Mouse (Mus musculus): ENCODE results near the gene Sinhcaf. TPM values are rescaled to one million over a fixed set of nuclear protein-coding genes. Genes with fewer than 3 reads are reported as not detected.
"Not testable (repeated sequence)": the region's sequence is repeated elsewhere in the genome, so short reads cannot be mapped to it uniquely, and the experiment has no call there.

The Sinhcaf gene
- polyA plus RNA-seq (2015; fragmentation: Nextera tagmentation; extraction: Ambion mirVana) = 103 and 104 TPM in 2 replicates

GRCm38 (mm10) chr6:148946409-148946742 lies at the start of gene Sinhcaf:
Gene Sinhcaf, minus strand, starts transcription at chr6:148946467.
- H3K4me3 ChIP-seq = peak within 1 kb of the TSS; percentile 88
- peak within 1 kb of the TSS; percentile 90 for H3K9ac ChIP-seq
- H3K27ac ChIP-seq = peak within 1 kb of the TSS; percentile 88
- no peaks in the 10 kb centered on the region for H3K9me3 ChIP-seq
- H3K27me3 ChIP-seq = no peaks in the 10 kb centered on the region
- peak; percentile 83 for ATAC-seq (ENCODE audit: low FRiP score)
- under 1% methylated on average over 43 of the region's 47 CpGs for WGBS
- H3K4me1 ChIP-seq (replicated peaks) = peaks cover 32% of the 10 kb centered on the region
- H3K4me2 ChIP-seq = peak within 1 kb of the TSS; percentile 69
- H3K36me3 ChIP-seq = no peaks in the 10 kb centered on the region

DNA sequence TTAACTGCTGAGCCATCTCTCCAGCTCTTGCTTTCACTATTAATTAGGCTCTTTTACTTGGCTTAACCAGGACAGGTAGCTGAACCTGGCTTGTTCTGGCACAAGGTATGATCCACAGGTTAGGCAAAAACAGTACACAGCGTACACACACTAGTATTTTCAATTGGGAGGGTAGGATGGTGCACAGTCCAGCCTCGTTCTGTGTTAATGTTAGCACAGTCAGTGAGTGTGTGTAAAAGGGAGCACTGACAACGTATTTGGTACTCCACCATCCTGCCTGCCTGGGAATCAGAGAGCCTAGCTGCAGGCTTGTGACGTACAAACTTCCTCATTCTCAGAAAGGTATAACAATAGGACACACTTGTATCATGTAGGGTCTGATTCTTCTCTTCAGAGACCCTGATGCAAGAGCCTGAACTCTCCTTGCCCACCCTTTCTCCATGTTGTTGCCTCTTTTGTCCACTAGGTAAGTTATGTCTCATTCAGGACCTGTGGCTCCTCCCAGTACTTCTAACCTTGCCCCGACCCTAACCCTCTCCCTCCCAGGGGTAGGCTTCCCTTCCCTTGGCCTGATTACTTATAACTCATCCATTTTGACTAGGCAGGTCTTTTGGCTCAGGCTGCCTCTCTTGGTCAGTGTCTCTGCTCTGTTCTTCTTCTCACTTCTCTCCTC lies 48.2 kb upstream of the Sinhcaf start:
- H3K4me1 ChIP-seq (replicated peaks) = peaks cover 9% of the 10 kb centered on the region; the same call in 1 of the 2 replicates
- H3K27ac ChIP-seq = no peak overlapping the region
- H3K9ac ChIP-seq = no peak overlapping the region
- no peak for ATAC-seq (ENCODE audit: low FRiP score)
- H3K9me3 ChIP-seq = no peaks in the 10 kb centered on the region
- H3K4me3 ChIP-seq = no peak overlapping the region
- WGBS = 55% methylated on average over 5 of the region's 5 CpGs
- no peak overlapping the region for H3K4me2 ChIP-seq
- H3K36me3 ChIP-seq = peaks cover 50% of the 10 kb centered on the region
- no peaks in the 10 kb centered on the region for H3K27me3 ChIP-seq

- 11% methylated on average over 9 of the region's 9 CpGs for WGBS
- peak; percentile 59; the same call in 1 of the 2 replicates for ATAC-seq (ENCODE audit: low FRiP score)
- Histone ChIP-seq H3K36me3 (peaks cover 46% of the 10 kb centered on the region), H3K9ac (no peak overlapping the region), H3K4me1 (replicated peaks) (peaks cover 9% of the 10 kb centered on the region; the same call in 1 of the 2 replicates), H3K4me3 (no peak overlapping the region), H3K27ac (no peak overlapping the region), H3K27me3 (no peaks in the 10 kb centered on the region), H3K9me3 (no peaks in the 10 kb centered on the region), H3K4me2 (no peak overlapping the region)
Measured at GRCm38 (mm10) chr6:148993117-148994077, 47.1 kb upstream of the Sinhcaf start.

- peaks cover 38% of the 10 kb centered on the region for H3K36me3 ChIP-seq
- no peak overlapping the region for H3K4me2 ChIP-seq
- no peak overlapping the region for H3K9ac ChIP-seq
- 18% methylated on average over 4 of the region's 4 CpGs for WGBS
- H3K4me3 ChIP-seq = no peak overlapping the region
- no peaks in the 10 kb centered on the region for H3K27me3 ChIP-seq
- no peaks in the 10 kb centered on the region for H3K9me3 ChIP-seq
- no peak overlapping the region for H3K27ac ChIP-seq
- peaks cover 9% of the 10 kb centered on the region; the same call in 1 of the 2 replicates for H3K4me1 ChIP-seq (replicated peaks)
- no peak for ATAC-seq (ENCODE audit: low FRiP score)
Measured at GRCm38 (mm10) chr6:148992373-148993116, 46.3 kb upstream of the Sinhcaf start.

- H3K4me3 ChIP-seq = no peak overlapping the region
- no peaks in the 10 kb centered on the region for H3K27me3 ChIP-seq
- 32% methylated on average over 6 of the region's 6 CpGs for WGBS
- ATAC-seq (ENCODE audit: low FRiP score) = no peak
- H3K9me3 ChIP-seq = no peaks in the 10 kb centered on the region
- no peak overlapping the region for H3K9ac ChIP-seq
- H3K4me1 ChIP-seq (replicated peaks) = peaks cover 9% of the 10 kb centered on the region; the same call in 1 of the 2 replicates
- no peak overlapping the region for H3K4me2 ChIP-seq
- no peak overlapping the region for H3K27ac ChIP-seq
- peaks cover 30% of the 10 kb centered on the region for H3K36me3 ChIP-seq
Measured at GRCm38 (mm10) chr6:148991660-148992372, 45.5 kb upstream of the Sinhcaf start.

DNA sequence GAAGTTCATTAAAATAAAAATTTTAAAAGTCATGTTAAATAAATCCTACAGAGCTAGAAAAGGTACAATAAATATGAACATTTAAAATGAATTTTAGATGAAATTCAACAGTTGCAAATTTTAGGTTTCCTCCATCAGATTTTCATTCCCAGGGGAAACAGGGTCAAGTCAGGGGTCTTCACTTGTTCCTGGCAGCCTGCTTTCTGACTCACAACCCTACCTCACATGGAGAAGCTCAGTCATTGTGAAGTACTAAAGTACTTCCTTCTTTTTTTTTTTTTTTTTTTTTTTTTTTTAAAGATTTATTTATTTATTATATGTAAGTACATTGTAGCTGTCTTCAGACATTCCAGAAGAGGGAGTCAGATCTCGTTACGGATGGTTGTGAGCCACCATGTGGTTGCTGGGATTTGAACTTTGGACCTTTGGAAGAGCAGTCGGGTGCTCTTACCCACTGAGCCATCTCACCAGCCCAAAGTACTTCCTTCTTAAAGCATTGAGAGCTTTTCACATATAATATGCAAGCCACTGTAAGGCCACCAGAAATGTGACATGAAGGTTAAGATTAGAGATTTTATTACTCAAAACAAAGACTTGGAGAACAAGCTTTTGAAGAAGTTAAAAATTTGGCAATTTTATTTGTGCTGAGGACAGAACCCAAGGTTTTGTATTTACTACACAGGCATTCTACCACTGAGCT lies 43.7 kb upstream of the Sinhcaf start:
- H3K4me3 ChIP-seq; H3K4me2 ChIP-seq; H3K9me3 ChIP-seq; H3K9ac ChIP-seq; ATAC-seq (ENCODE audit: low FRiP score); H3K27ac ChIP-seq; H3K27me3 ChIP-seq; H3K4me1 ChIP-seq (replicated peaks): not testable (repeated sequence)
- 76% methylated on average over 3 of the region's 3 CpGs for WGBS
- peaks cover 20% of the 10 kb centered on the region for H3K36me3 ChIP-seq

DNA sequence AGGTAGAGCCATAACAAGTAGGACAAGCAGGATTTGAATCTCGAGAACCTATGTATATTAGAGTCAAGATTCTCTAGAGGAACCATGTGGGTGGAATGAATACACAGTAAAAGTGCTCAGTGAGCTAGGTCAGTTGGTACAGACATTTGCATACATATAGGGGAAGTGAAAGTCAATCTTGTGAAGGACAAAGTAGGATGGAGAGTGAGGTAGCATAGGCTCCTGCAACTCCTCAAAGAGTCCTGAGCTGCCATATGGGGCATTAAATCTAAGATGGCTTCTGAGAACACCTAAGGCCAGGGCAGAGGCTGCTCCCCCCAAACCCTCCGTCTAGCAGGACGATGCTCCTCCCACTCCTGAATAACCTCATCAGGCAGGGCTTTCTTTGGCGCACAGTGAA lies 39.7 kb upstream of the Sinhcaf start:
- no peak for ATAC-seq (ENCODE audit: low FRiP score)
- Histone ChIP-seq H3K4me3 (no peak overlapping the region), H3K4me1 (replicated peaks) (no peaks in the 10 kb centered on the region), H3K27me3 (no peaks in the 10 kb centered on the region), H3K27ac (no peak overlapping the region), H3K4me2 (no peak overlapping the region), H3K9ac (no peak overlapping the region), H3K9me3 (no peaks in the 10 kb centered on the region), H3K36me3 (peaks cover 6% of the 10 kb centered on the region)
- WGBS = 91% methylated on average over 4 of the region's 4 CpGs

DNA sequence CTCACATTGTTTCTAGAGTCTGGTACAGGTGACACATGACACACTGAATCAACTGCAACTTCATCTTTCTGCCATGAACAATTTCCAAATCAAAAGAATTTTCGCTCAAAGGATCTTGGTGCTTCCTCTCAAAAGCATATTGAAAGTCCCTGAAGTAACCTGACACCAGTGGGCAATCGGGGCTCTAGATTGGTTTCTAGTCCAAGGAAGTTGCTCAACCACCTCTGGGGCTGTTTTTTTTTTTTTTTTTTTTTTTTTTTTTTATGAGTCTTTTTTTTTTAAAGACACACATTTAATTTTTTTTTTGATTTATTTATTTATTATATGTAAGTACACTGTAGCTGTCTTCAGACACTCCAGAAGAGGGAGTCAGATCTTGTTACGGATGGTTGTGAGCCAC lies 34.2 kb upstream of the Sinhcaf start:
- 90% methylated on average over 3 of the region's 3 CpGs for WGBS
- H3K4me1 ChIP-seq (replicated peaks) = no peaks in the 10 kb centered on the region
- H3K27ac ChIP-seq = no peak overlapping the region

GRCm38 (mm10) chr6:148975096-148975495 lies 28.8 kb upstream of the Sinhcaf start:
- no peak for ATAC-seq (ENCODE audit: low FRiP score)
- no peak overlapping the region for H3K27ac ChIP-seq
- H3K36me3 ChIP-seq = no peaks in the 10 kb centered on the region
- WGBS = 95% methylated on average over 3 of the region's 3 CpGs
- no peaks in the 10 kb centered on the region for H3K27me3 ChIP-seq
- no peak overlapping the region for H3K9ac ChIP-seq
- no peak overlapping the region for H3K4me2 ChIP-seq
- H3K9me3 ChIP-seq = no peaks in the 10 kb centered on the region
- H3K4me1 ChIP-seq (replicated peaks) = no peaks in the 10 kb centered on the region; the same call in 1 of the 2 replicates
- H3K4me3 ChIP-seq = no peak overlapping the region

More for the DNA sequence above, 34.2 kb upstream of the Sinhcaf start:
- H3K4me2 ChIP-seq = no peak overlapping the region
- H3K9ac ChIP-seq = no peak overlapping the region
- ATAC-seq (ENCODE audit: low FRiP score) = no peak
- H3K36me3 ChIP-seq = no peaks in the 10 kb centered on the region
- no peak overlapping the region for H3K4me3 ChIP-seq
- H3K9me3 ChIP-seq = no peaks in the 10 kb centered on the region
- no peaks in the 10 kb centered on the region for H3K27me3 ChIP-seq

DNA sequence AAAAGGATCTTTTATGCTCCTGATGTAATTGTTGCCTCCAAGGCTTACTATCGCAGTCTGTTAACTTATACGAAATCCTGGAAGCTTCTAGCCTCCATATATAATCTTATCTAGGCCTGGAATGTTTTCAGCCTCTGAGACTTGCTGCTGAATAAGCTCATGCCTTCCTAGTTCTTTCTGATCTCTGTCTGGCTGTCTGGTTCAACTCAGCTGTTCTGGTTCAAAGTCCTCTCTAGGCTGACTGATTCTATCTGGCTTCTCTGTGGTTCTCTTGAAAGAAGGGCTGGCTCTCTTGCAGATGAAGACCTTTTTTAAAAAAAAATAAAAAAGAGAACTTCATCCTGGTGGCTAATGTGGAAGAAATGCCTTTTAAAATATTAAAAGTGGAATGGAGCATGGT lies 26.6 kb upstream of the Sinhcaf start:
- H3K4me2 ChIP-seq = no peak overlapping the region
- 88% methylated on average over 2 of the region's 2 CpGs for WGBS
- H3K27me3 ChIP-seq = no peaks in the 10 kb centered on the region
- no peaks in the 10 kb centered on the region for H3K9me3 ChIP-seq
- no peak overlapping the region for H3K4me3 ChIP-seq
- no peaks in the 10 kb centered on the region; the same call in 1 of the 2 replicates for H3K4me1 ChIP-seq (replicated peaks)
- no peak for ATAC-seq (ENCODE audit: low FRiP score)
- no peak overlapping the region for H3K9ac ChIP-seq
- no peaks in the 10 kb centered on the region for H3K36me3 ChIP-seq
- H3K27ac ChIP-seq = no peak overlapping the region
